Mouse (Mus musculus) hindbrain, embryonic 16.5 days (tissue): ENCODE results near the gene Plcd3. TPM values are rescaled to one million over a fixed set of nuclear protein-coding genes. Genes with fewer than 3 reads are reported as not detected.

Experiments used
- ATAC-seq: fragments of 200-750 bp; cut with Nextera tagmentation; 2 replicates; pipeline ENCODE4 v1.8.0; 2017; ENCODE audit warnings: moderate TSS enrichment, moderate library complexity
- H3K27ac ChIP-seq: fragments of 300-500 bp; sonication (generic); 2 replicates; pipeline ENCODE4 v1.5.1; 2014; ENCODE audit warnings: low read depth, mild to moderate bottlenecking, control low read depth, low read length, moderate library complexity
- H3K27me3 ChIP-seq: fragments of 300-500 bp; sonication (generic); replicated peaks from 2 replicates; pipeline ENCODE4 v1.6.1; 2014; ENCODE audit warnings: low read length; ENCODE audit not compliant: control insufficient read depth, insufficient read depth
- H3K36me3 ChIP-seq: fragments of 300-500 bp; sonication (generic); 2 replicates; pipeline ENCODE4 v1.6.1; 2014; ENCODE audit warnings: mild to moderate bottlenecking, low read length, moderate library complexity, mixed read lengths; ENCODE audit not compliant: control insufficient read depth, insufficient read depth
- H3K4me1 ChIP-seq: fragments of 300-500 bp; sonication (generic); 2 replicates; pipeline ENCODE4 v1.6.1; 2014; ENCODE audit warnings: low read depth, low read length; ENCODE audit not compliant: control insufficient read depth, insufficient read depth
- H3K4me2 ChIP-seq: fragments of 300-500 bp; sonication (generic); 2 replicates; pipeline ENCODE4 v1.6.1; 2014; ENCODE audit warnings: mild to moderate bottlenecking, low read length, control low read depth, moderate library complexity
- H3K4me3 ChIP-seq: fragments of 300-500 bp; sonication (generic); 2 replicates; pipeline ENCODE4 v1.5.1; 2014; ENCODE audit warnings: mild to moderate bottlenecking, low read length, control low read depth, moderate library complexity
- H3K9ac ChIP-seq: fragments of 300-500 bp; sonication (generic); 2 replicates; pipeline ENCODE4 v1.6.1; 2014; ENCODE audit warnings: low read depth, mild to moderate bottlenecking, control low read depth, low read length, moderate library complexity
- H3K9me3 ChIP-seq: fragments of 300-500 bp; sonication (generic); 2 replicates; pipeline ENCODE4 v1.6.1; 2014; ENCODE audit warnings: mild to moderate bottlenecking, low read length, moderate library complexity; ENCODE audit not compliant: control insufficient read depth
- WGBS: fragments of 180-500 bp; shearing (Covaris S2); extraction: QIAGEN DNeasy Blood & Tissue Kit; methylation state at CpG from one replicate; pipeline ENCODE4 v1.1.7; 2014; 5-methylcytosine and 5-hydroxymethylcytosine counted together
- polyA plus RNA-seq: library from polyadenylated mRNA; unstranded; fragments of >200 nt; fragmentation: Nextera tagmentation; extraction: Ambion mirVana; gene quantifications from 2 replicates; pipeline ENCODE4 v1.2.1, GENCODE M21; 2015

The Plcd3 gene
- polyA plus RNA-seq, 1 experiment from 2014 or later = 4.9 TPM

GRCm38 (mm10) chr11:103043982-103044381, 57.5 kb downstream of the Plcd3 start:
- ATAC-seq = no peak

GRCm38 (mm10) chr11:103042828-103043227, 58.6 kb downstream of the Plcd3 start:
- H3K4me1 ChIP-seq = no peaks in the 10 kb centered on the region
- no peaks in the 10 kb centered on the region for H3K27me3 ChIP-seq
- no peak overlapping the region for H3K4me2 ChIP-seq
- no peak overlapping the region for H3K4me3 ChIP-seq
- no peak for ATAC-seq
- H3K9me3 ChIP-seq = no peaks in the 10 kb centered on the region
- H3K27ac ChIP-seq = no peak overlapping the region
- peaks cover 23% of the 10 kb centered on the region for H3K36me3 ChIP-seq
- no peak overlapping the region for H3K9ac ChIP-seq
- WGBS = 64% methylated on average over 4 of the region's 4 CpGs

More at GRCm38 (mm10) chr11:103043982-103044381, 57.5 kb downstream of the Plcd3 start:
- no peaks in the 10 kb centered on the region for H3K27me3 ChIP-seq
- peaks cover 23% of the 10 kb centered on the region for H3K36me3 ChIP-seq
- no peak overlapping the region for H3K9ac ChIP-seq
- WGBS = 98% methylated on average over 3 of the region's 3 CpGs
- H3K4me3 ChIP-seq = no peak overlapping the region
- H3K9me3 ChIP-seq = no peaks in the 10 kb centered on the region
- no peak overlapping the region for H3K4me2 ChIP-seq
- no peaks in the 10 kb centered on the region for H3K4me1 ChIP-seq
- H3K27ac ChIP-seq = no peak overlapping the region

GRCm38 (mm10) chr11:103038037-103038436, 63.4 kb downstream of the Plcd3 start:
- H3K9me3 ChIP-seq = no peaks in the 10 kb centered on the region
- no peaks in the 10 kb centered on the region for H3K27me3 ChIP-seq
- H3K4me1 ChIP-seq = no peaks in the 10 kb centered on the region
- WGBS = 92% methylated on average over 6 of the region's 6 CpGs
- no peaks in the 10 kb centered on the region for H3K36me3 ChIP-seq
- H3K27ac ChIP-seq = no peak overlapping the region
- no peak overlapping the region for H3K9ac ChIP-seq
- ATAC-seq = no peak
- H3K4me3 ChIP-seq = no peak overlapping the region
- no peak overlapping the region for H3K4me2 ChIP-seq

- H3K27ac ChIP-seq = no peak overlapping the region
- no peak overlapping the region for H3K4me2 ChIP-seq
- no peak overlapping the region for H3K9ac ChIP-seq
- no peak for ATAC-seq
- H3K27me3 ChIP-seq = no peaks in the 10 kb centered on the region
- H3K36me3 ChIP-seq = no peaks in the 10 kb centered on the region
- H3K4me3 ChIP-seq = no peak overlapping the region
- no peaks in the 10 kb centered on the region for H3K4me1 ChIP-seq
- WGBS = 87% methylated on average over 8 of the region's 8 CpGs
- no peaks in the 10 kb centered on the region for H3K9me3 ChIP-seq
Measured at GRCm38 (mm10) chr11:103036881-103037465, 64.5 kb downstream of the Plcd3 start.

GRCm38 (mm10) chr11:103035007-103035406, 66.5 kb downstream of the Plcd3 start:
- Histone ChIP-seq H3K4me2 (no peak overlapping the region), H3K4me1 (no peaks in the 10 kb centered on the region), H3K27ac (no peak overlapping the region), H3K9ac (no peak overlapping the region), H3K9me3 (no peaks in the 10 kb centered on the region), H3K4me3 (no peak overlapping the region), H3K27me3 (no peaks in the 10 kb centered on the region), H3K36me3 (no peaks in the 10 kb centered on the region)
- WGBS = 89% methylated on average over 6 of the region's 6 CpGs
- no peak for ATAC-seq

GRCm38 (mm10) chr11:103033030-103033429, 68.4 kb downstream of the Plcd3 start:
- Histone ChIP-seq H3K9me3 (no peaks in the 10 kb centered on the region), H3K4me2 (no peak overlapping the region), H3K9ac (no peak overlapping the region), H3K4me1 (peaks cover 7% of the 10 kb centered on the region), H3K4me3 (no peak overlapping the region), H3K36me3 (no peaks in the 10 kb centered on the region), H3K27me3 (no peaks in the 10 kb centered on the region), H3K27ac (no peak overlapping the region)
- ATAC-seq = no peak
- WGBS = 88% methylated on average over 3 of the region's 3 CpGs

GRCm38 (mm10) chr11:103028176-103028891, 73.1 kb downstream of the Plcd3 start, which contains the start of the genes Nmt1 and Dcakd:
Gene Nmt1, plus strand, starts transcription at chr11:103028190.
Gene Dcakd, minus strand, starts transcription at chr11:103028333.
- H3K4me1 ChIP-seq = peaks cover 15% of the 10 kb centered on the region
- under 1% methylated on average over 36 of the region's 36 CpGs for WGBS

GRCm38 (mm10) chr11:103027570-103028175, 73.8 kb downstream of the Plcd3 start:
- peak overlapping the region; percentile 74 for H3K4me3 ChIP-seq
- H3K36me3 ChIP-seq = no peaks in the 10 kb centered on the region
- peaks cover 15% of the 10 kb centered on the region for H3K4me1 ChIP-seq
- H3K27me3 ChIP-seq = no peaks in the 10 kb centered on the region
- peak overlapping the region; percentile 82 for H3K4me2 ChIP-seq
- peak; percentile 16 for ATAC-seq
- H3K9ac ChIP-seq = peak overlapping the region; percentile 76
- WGBS = 15% methylated on average over 8 of the region's 8 CpGs
- H3K9me3 ChIP-seq = no peaks in the 10 kb centered on the region
- H3K27ac ChIP-seq = peak overlapping the region; percentile 75

More at GRCm38 (mm10) chr11:103028176-103028891, 73.1 kb downstream of the Plcd3 start, which contains the start of the genes Nmt1 and Dcakd:
- Histone ChIP-seq H3K4me3 (peak within 1 kb of the TSS; percentile 74), H3K4me2 (peak within 1 kb of the TSS; percentile 82), H3K9me3 (no peaks in the 10 kb centered on the region), H3K9ac (peak within 1 kb of the TSS; percentile 76), H3K27me3 (no peaks in the 10 kb centered on the region), H3K27ac (peak within 1 kb of the TSS; percentile 83), H3K36me3 (no peaks in the 10 kb centered on the region)
- peak; percentile 99 for ATAC-seq

GRCm38 (mm10) chr11:103026901-103027300, 74.6 kb downstream of the Plcd3 start:
- H3K36me3 ChIP-seq = no peaks in the 10 kb centered on the region
- H3K27me3 ChIP-seq = no peaks in the 10 kb centered on the region
- H3K27ac ChIP-seq = no peak overlapping the region
- 91% methylated on average over 3 of the region's 3 CpGs for whole genome bisulfite sequencing
- H3K4me3 ChIP-seq = no peak overlapping the region
- no peak for ATAC-seq
- H3K4me2 ChIP-seq = peak overlapping the region; percentile 82; the same call in 1 of the 2 replicates
- H3K9ac ChIP-seq = no peak overlapping the region
- no peaks in the 10 kb centered on the region for H3K9me3 ChIP-seq
- peaks cover 15% of the 10 kb centered on the region for H3K4me1 ChIP-seq
